Mouse (Mus musculus) skeletal muscle tissue, adult 2 months (tissue): Measurements from ENCODE around the gene Itga9.

Experiments used
- DNase-seq: peaks from one replicate; pipeline ENCODE4 v3.0.0-alpha.2; 2012; ENCODE audit warnings: low read depth, low spot score

Gene Itga9

DNA sequence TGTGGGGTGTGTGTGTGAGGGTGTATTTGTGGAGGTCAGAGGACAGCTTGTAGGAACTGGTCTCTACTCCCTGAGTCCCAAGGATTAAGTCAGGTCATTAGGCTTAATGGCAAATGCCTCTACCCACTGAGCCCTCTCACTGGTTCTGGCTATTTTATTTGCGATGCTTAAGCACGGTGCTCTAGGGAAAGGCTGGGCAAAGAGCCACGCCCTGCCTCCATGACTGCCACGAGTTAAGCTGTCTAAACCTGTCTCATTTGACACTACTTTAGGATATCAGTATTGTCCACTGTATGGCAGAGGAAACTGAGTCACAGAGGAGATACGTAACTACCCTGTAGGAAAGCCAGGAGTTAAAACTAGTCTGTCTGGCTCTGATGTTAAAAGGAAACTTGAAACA is 337.5 kb downstream of the Itga9 start:
- DNase-seq = no peak

DNA sequence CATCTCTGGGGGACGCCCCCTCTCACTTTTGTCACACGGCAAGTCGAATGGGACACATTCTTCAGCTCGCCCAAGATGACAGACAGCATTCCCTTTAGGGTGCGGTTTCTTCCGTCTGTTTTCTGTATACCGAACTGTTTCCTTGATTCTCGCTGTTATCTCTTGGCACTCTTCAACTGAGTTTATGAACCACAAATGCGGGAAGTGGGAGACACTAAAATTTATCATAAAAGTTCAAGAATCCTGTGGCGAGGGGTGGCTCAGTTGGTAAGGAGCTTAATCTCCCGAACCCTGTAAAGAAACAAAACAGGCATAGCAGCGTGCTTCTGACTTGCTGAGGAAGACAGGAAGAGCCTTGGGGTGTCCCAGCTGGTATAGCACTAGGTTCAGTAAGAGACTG is 337.9 kb downstream of the Itga9 start:
- no peak for DNase-seq

DNA sequence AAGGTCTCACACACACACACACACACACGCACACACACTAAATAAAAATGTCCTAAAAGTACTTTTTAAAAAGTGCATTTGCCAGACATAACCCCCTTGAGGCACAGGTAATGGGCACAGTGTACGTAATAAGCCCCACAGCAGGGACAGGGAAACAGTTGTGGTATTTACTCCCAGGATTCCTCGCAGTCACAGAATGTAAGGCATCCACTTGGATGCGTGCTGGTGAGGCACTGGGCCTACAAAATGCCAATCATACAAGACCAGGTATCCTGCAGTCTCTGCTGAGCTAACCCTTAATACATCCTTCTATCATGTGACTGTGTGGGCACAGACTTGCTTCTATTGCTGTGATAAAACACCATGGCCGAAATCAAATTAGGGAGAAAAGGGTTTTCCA is 342.0 kb downstream of the Itga9 start:
- no peak for DNase-seq

DNA sequence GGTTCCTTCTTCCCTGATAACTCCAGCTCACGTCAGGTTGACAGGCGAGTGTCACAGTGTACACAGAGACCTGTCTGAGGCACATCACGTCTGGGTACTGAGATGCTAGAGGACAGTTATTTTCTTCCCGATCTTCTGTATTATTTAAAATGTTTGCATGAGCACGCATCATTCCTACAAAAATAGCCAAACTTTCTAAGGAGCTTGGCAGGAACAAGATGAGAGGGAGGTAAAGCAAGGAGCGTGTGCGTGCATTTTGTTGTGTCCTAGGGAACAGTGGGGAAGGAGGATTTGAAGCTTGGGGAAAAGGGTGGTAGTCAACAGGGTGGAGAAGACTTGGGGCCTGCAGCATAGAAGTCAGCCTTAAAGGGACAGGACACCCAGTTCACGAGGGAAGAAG is 342.6 kb downstream of the Itga9 start:
- no peak for DNase-seq

DNA sequence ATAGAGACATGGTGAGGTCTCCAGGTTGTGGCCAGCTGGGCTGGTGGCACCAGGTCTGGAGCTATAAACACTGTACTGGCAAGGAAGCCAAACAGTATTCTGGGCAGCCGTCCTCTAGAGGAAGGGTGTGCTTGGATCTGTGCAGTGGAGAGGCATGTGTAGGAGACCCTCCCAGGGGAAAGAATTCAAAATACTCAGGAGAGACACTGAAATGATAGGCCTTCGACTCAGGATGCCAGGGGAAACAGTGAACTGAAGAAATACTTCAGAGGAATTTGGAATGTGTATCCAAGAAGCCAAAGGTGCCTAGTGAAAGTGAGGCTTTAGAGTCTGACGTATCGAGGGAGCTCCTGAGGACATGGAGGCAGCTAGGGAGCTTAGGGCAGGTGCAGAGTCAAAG is 343.2 kb downstream of the Itga9 start:
- DNase-seq = no peak

DNA sequence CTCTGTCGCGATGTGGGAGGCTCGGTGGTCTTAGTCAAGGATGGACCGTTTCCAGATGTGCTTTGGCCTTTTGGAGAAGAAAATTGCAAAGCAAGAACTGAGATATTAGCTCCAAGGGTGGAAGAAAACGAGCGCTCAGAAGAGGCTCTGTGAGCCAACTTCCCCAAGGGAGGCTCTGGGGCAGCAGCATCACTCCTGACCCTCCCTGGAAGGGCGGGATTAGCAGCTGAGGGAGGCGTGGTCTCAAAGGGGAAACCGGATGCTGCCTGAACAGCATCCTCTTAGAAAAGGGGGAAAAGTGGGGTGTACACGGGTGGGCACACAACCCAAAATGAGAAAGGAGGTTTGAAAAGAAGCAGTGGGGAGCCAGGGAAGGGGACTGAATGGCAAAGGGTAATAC is 343.6 kb downstream of the Itga9 start:
- no peak for DNase-seq
